Mouse (Mus musculus) testis, adult 2 months (tissue): ENCODE data around the gene Ccsap.

Experiments
- CTCF ChIP-seq: fragments of 200-500 bp; IDR thresholded peaks from 2 replicates; pipeline ENCODE4 v1.5.1; 2012; ENCODE audit warnings: low read depth, mild to moderate bottlenecking, inconsistent platforms, low read length, moderate library complexity; ENCODE audit not compliant: control insufficient read depth, insufficient read depth, insufficient replicate concordance
- POLR2A ChIP-seq: fragments of 200-500 bp; IDR thresholded peaks from 2 replicates; pipeline ENCODE4 v1.6.1; 2012; ENCODE audit warnings: low read depth, mild to moderate bottlenecking, inconsistent platforms, low read length, moderate library complexity; ENCODE audit not compliant: control insufficient read depth

DNA sequence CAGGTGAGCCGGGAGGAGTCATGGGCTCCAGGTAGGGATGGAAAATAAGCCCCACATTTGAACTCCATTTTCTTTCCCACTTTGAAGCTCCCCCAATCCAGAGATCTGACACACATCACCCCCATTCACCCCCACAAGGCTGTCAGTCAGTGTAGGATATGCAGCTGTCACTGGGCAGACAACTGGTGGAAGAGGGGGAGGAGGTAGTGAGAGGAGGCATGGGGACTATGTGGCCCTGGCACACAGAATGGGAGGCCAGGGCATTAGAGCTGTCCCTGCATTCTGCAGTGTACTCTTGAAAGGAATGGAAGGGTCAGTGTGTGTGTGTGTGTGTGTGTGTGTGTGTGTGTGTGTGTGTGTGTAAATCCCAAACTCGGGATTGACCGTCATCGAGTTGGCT is 35.2 kb upstream of the Ccsap start:
- TF ChIP-seq CTCF = no peak
- TF ChIP-seq POLR2A = no peak
